Mouse (Mus musculus) lung, postnatal 14 days (tissue): Measurements from ENCODE around the gene Clec16a.

Source experiments
- DNase-seq: peaks from one replicate; pipeline ENCODE4 v3.0.0; 2021

Clec16a gene

DNA sequence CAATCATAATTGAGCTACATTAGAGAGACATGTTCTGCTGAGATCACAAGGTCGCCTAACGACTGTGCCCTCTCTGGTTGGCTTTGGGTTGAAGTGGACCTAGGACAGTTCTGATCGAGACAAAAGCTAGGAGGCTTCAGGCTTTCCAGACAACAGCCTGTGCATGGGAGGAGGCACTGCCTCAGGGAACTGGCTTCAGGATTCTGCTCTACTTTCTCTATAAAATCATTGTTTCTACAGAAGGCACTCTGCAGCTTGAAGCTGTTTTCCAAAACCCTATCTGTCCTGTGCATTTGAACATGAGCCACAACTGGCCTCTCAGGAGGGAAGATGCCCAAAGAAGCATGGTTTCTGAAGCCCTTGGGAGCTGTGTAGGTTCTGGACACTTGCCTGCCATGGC lies 107.8 kb downstream of the Clec16a start:
- DNase-seq: no peak

DNA sequence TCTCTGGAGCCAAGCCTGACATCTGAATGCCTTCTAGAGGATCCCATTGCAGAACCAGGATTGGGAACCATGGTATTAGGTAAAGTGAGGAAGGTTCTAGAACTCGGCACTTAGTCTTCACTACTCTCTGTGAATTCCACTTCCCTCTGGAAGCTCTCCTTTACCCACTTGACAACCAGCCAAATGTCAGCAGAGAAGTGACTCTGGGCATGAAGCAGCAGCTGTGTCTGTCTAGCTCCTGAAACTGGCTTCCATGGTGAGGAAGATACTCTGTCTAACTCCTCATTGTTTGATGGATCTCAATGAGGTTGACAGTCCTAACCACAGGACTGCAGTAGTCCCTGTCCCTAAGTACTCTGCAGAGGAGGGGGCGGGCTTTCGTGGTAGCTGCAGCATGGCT lies 110.1 kb downstream of the Clec16a start:
- DNase-seq: no peak

DNA sequence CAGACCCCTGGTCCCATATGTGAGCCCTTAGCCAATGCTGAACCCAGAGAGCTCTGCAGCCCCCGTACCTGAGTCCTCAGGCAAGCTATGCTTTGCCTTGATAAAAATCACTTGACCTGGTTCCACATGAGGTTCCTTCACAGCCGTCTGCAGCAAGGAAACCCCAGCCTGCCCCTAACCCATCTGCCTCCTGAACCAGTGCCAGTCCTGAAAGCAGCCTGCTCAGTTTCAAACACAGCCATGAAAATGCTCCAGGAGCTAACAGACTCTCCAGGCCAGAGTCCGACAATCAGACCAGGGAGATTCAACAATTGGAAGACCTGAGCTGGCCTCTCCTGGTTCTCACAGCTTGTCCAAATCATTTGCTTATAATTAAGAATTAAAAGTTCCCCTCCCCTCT lies 110.8 kb downstream of the Clec16a start:
- no peak for DNase-seq

DNA sequence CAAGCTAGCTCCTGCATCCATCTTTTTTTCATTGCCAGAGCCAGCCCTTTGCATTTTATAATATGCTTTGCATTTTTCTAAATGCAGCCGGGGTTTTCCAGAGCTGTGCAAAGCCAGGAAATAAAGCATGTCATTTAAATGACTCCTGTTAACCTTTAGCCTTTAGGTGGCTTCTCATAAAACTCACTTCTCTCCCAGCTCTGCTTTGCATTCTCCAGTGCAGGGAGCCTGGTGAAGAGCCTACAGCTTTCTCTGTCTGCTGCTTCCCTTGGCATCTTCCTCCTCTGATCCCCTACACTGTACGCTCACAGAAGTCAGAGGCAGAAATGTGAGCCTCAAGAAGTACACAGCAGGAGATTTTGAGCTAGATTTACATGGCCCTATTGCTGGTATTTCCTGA lies 111.3 kb downstream of the Clec16a start:
- DNase-seq: no peak

DNA sequence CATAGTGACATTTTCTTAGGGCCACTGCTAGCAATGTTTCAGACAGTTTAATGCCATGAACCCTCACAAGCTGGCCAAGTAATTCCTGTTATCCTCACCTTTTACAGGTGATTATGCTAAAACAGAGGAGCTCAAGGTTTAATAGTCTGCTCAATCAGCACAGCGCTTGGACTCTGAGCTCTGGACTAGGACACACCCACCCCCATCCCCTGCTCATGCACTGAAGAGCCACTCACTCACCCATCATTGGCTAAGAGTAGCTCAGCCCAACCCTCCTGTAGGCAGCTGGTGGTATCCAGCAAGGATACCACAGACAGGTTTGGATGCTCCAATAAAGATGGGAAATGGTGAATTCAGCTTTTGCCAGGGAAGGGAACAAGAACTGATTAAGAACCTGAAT lies 111.8 kb downstream of the Clec16a start:
- no peak for DNase-seq

DNA sequence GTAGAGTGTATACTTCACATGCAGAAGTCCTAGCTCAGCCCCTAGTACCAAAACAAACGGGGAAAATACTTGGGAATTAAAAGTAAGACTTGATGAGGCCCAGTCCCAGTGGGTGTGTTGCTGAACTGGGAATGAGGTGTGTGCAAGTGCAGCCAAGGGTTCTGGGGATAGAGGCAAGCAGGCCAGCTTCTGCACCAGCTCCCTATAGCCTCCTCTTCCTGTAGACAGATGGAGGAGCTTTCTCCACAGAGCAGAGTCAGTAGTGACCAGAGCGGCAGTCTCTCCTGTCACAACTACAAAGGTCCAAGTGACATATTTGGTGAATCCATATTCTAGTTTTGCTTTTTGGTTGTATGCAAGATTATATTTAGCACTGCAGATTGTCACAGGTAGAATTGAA lies 114.1 kb downstream of the Clec16a start:
- DNase-seq: no peak

DNA sequence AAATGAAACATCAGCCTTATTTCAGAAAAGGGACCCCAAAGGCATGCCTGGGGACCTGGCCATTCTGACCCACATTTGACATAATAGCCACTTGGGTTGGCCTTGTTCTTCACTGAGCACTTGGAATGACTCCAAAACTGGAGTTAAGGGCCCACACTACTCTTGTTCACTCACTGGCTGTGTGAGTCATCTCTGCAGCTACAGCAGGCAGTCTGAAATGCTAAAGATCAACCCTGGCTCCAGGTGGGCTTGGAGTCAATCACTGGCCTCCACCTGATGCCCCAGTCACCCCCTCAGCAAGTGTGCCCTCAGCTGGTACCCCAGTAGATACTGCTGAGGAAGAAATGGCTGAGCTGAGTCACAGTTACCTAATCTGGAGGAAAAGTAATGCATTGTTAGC lies 115.4 kb downstream of the Clec16a start:
- DNase-seq: no peak

DNA sequence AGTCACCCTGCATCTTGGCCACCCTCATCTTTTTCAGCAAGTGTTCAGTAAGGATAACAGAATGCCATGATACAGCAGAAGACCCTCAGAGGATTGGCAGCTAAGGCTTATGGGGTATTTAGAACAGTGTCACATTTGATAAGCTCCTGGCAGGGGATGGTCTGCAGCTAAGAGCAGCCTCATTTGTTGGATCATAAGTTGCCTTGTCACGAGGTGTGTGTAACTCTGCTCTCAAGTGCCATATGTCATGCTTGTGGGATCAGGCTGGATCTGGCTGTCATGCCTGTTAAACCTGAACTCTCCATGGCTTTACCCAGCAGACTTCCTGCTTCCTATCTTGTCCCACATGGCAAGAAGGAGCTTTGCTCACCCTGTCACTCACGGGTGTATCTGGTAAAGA lies 116.2 kb downstream of the Clec16a start:
- DNase-seq: no peak

DNA sequence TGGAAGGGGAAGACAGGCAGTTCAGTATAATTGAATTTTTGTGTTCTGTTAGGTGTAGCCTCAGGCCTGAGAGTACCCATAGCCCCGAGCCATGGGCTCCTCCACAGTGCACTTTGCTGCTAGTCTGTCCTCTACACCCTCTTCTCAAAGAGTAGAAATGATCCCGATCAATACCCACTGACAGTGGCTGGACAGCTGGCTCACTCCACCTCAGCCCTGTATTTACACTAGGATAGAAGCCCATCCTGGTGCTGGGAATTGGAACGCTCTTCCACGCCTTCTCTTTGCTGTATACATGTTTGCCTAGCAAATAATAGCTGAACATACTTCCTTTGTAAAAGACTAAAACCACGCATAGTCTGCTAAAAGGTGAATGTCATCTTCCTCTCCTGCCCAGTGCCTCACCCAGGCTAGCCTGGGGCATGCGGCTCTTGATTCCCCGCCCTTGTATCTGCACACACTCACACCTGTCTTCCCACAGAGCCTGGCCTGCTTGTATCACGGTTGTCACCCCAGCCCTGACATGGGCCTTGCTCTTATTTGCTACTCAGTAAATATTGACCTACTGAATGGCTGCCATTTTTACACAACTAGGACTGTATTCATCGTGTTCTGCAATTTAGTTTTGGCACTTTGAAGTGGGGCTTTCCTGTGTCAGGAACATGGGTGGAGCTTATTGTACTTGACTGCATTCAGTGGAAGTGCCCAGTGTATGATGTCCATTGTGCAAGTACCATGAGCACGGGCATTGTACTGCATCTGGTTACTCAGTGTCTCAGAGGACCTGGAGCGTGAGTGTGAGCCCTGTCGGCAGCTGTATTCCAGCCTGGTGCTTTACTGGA lies 119.0 kb downstream of the Clec16a start:
- DNase-seq: peak; percentile 20

DNA sequence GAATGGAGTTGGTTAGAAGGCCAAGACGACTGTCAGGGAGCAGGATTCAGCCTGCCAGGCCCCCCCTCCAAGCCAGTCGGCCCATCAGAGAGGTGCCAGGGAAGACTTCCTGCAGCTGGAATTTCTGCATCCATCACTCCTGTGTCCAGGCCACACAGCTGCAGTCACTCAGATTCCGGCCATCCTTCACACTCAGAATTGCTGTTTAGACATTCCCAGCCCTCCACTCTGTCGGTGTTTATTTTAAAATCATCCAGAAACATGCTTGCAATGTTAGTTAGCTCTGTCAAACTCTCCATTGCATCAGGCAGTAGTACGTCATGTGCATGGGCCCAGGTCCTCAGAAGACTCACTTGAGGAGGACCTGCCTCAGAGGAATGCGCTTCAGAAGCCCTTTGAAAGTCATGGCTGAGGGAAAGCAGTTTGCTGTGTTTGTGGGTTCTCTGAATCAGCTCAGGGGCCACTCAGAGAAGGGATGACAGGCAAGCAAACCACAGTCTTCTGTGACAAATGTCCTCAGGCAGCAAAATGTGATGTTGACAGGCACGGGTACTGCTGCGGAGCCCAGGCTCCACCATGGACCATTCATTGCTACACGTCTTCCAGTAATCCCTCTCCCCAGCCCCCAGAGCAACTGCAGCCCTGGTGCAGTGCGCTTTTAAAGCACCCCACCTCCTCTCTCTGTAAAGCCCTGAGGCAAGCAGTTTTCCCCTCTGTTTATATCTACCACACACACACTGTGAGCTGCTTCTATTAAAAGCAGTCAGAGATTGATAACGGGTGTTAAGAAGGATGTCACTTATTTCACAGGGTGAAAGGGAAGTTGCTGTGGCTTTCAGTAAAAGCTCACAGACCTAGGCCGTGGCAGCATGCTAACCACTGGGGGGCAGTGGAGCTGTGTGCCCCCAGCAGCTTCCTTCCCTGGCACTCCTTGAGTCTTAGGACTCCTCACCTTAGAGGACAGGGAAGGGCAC lies 120.1 kb downstream of the Clec16a start:
- peak; percentile 71 for DNase-seq

DNA sequence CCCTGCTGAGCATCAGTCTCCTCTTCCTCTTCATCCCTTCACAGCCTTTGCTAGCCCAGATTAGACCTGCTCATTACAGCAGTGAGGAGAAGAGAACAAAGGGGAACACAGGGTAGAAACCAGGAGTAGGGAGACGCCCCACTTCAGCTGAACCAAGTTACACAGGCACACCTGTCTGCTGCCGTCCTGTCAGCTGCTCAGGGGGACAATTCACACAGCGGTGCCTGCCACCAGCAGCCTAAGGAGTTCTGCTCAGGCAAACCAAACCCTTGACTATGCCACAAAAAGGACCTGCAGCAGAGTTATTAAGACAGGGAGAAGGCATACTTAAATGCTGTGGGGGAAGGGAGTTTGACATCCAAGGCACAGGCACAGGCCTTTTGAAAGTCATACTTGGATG lies 121.6 kb downstream of the Clec16a start:
- DNase-seq: no peak

DNA sequence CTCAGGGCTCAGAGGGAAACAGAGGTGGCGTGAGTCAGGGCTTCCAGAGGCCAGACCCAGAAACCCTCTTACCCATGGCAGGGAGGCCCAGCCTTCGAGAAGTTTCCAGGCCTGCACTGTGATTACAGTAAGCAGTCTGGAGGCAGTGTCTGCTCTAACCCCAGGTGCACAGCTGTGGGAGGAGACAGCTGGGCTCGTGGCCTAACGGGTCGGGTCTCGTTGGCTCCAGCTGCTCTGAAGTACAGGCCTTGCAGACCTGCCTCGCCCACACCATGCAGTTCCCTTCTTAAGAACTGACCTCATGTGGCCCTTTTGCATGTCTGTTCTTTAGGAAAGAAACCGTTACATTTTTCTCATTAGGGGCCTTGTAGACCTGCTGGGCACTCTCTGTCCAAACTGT lies 123.3 kb downstream of the Clec16a start:
- no peak for DNase-seq

DNA sequence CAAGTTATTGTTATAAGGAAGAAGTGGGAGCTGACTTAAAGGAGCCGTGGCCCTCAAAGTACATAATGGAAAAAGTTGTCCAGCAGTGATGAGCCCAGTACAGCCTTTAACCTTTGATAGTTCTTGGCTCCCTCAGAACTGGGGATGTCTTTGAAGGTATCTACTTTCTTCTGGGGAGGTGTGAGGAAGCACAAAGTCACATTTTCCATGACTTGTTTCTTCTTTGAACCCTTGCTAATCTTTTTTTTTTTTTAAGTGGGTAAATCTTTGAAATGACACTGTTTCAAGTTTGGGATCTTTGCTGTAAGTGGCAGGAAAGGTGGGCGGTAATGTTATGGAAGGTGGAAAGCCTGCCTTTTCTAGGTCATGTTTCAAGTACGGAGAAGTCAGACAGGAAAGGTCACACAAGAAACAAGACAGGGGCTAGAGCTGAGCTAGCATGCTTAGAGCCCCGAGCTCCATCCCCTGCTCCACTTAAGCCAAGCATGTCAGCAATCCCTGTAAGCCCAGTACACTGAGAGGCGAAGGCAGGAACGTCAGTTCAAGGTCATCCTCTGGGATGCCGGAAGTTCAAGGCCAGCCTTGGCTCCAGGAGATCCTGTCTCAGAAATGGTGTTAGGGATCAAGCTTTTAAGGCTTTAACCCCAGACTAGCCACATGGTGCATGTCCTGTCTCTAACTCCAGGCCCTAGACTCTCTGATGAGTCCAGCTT lies 124.0 kb downstream of the Clec16a start:
- DNase-seq: no peak

DNA sequence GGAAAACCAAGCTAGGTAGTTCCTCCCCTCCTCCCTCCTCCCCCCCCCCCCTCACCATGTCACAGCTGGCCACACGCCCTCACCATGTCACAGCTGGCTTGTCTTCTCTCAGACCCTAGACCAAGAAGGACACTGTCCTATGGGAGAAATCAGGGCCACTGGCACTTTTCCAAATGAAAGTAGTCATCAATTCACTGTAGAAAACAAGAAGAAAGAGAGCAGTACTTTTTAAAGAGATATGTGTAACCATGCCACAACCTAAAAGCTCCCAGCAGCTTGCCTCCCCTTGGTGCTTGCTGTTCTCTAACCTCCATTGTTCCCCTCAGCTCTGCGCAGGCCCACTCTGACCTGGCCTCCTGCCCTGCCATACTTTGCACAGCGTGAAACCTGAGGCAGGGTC lies 124.8 kb downstream of the Clec16a start:
- no peak for DNase-seq

DNA sequence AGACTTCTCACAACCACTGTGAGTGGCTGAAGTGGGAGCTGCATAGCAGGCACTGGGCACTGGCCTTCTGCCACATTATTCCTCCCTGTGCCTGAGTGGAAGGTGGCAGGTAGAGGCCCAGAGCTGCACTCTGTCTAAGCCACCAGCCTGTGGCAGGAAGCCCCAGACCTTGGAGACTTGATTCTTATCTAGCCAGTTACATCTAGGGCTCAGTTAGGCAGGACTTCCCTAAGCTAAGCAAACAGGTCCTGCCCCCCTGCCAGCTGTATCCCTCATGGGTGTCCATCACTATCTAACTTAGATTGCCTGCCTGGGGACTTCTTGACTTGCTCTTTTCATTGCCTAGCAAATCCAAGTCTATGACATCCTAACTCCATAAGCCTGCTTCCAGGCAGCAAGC lies 127.4 kb downstream of the Clec16a start:
- no peak for DNase-seq

DNA sequence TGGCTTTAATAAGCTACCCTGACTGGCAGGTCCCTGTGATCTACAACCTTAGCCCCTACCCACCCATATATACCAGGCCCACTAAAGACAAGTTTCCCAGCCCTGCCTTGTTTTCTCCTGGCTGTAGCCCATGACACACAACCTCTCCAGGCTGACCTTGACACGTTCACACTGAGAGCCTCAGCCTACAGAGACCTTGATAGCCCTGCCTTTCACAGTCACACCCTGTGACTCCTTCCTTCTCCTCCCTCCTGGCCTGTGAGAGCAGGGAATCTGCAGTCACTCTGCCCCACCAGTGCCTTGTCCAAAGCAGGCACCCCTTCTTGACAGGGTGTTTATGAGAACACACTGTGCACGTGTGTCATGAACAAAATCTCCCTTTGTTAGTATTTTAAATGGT lies 128.9 kb downstream of the Clec16a start:
- DNase-seq: no peak

DNA sequence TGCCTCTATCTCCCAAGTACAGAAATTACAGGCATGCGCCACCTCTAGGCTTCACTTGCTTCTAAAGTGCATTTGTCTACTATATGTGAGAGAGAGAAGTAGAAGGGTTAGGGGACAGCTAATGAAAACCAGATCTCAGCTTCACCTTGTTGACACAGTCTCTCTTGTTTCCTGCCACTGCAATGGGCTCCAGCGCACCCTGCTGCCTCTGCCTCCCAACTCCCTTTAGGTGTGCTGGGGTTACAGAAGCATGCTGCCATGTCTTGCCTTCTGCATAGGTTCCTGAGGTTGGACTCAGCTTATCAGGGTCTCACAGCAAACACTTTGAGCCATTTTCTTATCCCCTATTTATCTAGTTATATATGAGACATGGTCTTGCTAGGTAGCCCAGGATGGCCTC lies 129.8 kb downstream of the Clec16a start:
- no peak for DNase-seq

DNA sequence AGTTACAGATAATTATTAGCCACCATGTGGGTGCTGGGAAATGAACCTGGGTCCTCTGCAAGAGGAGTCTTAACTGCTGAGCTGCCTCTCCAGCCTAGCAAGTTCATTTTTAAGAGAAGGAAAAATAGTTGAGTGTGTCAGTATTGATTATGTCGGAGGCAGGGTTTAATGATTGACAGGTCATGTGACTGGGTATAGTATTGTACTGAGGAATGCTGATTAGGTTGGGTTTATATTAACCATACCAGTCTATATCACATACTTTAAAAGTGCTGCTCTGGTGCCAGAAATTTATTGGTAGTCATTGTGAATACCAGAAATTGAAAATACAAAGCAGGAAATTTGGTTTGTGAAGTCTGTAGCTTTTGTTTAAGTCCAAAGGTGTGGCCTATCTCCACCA lies 130.5 kb downstream of the Clec16a start:
- no peak for DNase-seq

DNA sequence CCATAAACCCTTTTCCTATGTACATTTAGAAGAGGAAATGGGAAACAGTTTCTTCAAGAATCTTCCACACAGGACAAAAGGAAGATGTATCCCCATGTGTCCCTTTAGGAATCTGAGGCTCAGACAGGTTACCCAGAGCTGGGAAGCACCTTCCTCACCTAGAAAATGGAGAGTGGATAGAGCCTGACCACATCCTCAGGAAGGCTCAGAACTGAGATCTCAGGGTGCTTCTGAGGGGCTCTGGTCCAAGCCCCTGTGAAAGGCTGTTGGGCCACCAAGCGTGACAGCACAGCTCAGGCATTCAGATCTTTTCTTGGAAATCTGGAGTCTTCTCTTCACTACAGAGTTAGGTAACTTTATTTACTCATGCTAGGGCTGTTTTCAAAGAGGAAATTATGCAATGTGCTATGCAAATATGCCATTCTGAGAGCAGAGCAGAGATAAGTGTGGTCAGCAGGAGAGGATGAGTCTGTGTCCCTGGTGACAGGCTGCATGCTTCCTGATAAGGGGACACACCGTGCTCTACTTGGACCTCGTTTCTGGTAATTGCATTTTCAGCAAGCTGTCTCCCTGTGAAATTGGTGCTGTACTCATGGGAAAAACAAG lies 131.4 kb downstream of the Clec16a start:
- no peak for DNase-seq

DNA sequence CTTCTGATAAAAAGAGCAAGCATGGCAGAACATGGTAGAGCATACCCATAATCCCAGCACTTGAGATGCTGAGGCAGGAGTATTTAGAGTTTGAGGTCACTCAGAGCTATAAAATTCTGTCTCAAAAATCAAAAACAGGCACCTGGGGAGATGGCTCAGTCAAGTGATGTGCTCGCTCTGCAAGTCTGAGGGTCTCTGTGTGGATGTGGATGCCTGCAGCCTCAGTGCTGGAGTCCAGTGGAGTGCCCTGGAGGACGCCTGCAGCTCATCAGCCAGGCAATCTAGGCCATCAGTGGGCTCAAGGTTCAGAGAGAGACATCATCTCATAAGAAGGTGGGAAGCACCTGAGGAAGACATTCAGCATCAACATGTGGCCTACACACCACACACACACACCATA lies 137.4 kb downstream of the Clec16a start:
- no peak for DNase-seq

DNA sequence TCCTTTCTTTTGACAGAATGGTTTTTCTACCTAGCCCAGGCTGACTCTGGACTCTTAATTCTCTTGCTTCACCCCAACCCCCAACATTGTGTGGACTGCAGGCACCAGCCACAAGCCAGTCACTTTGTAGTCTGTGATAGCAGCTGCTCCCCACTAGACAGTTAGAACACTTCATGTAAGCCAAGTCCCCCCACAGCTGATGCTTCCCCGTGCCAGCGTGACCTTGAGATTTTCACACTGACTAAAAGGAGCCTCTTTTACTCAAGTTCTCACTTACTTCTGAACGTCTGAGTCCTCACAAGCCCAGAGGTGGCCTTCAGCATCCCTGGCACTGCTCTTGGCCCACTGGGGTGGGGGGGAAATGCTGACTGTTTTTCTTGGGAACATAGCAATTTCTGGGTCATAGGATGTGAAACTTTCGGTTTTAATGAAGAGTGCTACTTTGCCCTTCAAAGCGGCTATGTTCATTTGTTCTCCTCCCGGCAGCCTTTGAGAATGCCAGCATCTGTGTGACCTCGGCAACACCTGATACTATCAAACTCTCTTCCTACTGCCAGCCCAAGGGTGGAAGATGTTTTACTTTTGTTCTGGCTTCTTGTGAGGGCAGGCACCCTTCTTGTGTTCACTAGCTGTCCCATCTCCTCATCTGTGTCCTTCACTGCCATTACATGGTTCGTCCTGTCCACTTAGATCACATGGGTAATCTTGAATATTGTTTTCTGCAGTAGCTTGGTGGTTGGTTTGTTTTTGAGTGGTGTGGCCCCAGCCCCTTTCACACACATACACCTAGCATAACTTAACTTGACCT lies 138.3 kb downstream of the Clec16a start:
- no peak for DNase-seq

DNA sequence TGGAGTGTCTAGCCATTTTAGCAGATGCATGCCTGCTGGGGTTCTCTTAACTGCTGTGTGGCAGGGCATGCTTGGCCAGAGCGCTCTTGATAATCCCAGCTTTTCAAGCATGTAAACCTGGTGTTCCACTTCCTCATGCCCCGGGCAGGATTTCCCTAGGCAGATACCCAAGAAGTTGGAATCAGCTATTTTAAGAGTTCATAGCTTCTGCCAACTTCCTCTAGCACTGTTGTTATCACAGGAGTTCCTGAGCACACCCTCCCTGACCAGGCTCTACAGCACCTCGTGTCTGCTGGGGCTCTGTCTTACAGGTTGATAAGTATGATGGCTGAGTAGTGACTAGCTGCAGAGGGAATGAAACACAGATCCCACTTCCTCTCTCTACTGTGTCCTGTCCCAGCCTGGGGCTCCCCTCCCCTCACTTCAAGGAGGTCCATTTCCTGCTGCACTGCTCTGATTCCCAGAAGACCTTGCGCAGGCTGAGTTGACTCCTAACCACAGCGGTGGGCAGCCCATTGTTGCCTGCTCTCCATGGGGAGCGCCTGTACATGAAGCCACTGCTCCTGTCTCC lies 144.7 kb downstream of the Clec16a start:
- peak; percentile 30 for DNase-seq
